Mouse (Mus musculus): ENCODE measurements at regions not wholly inside any gene's neighbourhood (a gene's known extent, or its start where the extent isn't known, plus 50 kb on each side); places are given as distances from the start of the nearest gene placed in this dataset.

GRCm38 (mm10) chr10:21469961-21470360, 92.9 kb downstream of the Aldh8a1 start:
- no peak overlapping the region for H3K27ac ChIP-seq (ENCODE audit: low read depth, low read length)
- ATAC-seq (replicated peaks; ENCODE audit: low FRiP score) (no peak), DNase-seq (ENCODE audit: low spot score) (no peak)
- 33% methylated on average over 1 of the region's 1 CpGs for WGBS
- no peak overlapping the region for H3K4me2 ChIP-seq (ENCODE audit: low read depth, low read length, severe bottlenecking)
- H3K4me3 ChIP-seq (ENCODE audit: low read depth, low read length), result no peak overlapping the region
- H3K9ac ChIP-seq (ENCODE audit: low read length), result no peak overlapping the region
- H3K9me3 ChIP-seq (ENCODE audit: control insufficient read depth, low read length), result no peaks in the 10 kb centered on the region
- H3K27me3 ChIP-seq (ENCODE audit: control insufficient read depth, insufficient read depth, low read length), result no peaks in the 10 kb centered on the region; the same call in 1 of the 2 replicates
- H3K4me1 ChIP-seq (replicated peaks; ENCODE audit: control insufficient read depth, insufficient read depth, low read length), result 0 out of 2 replicates have a peak, but pooled peaks cover 4% of the 10 kb centered on the region
- H3K36me3 ChIP-seq (ENCODE audit: control insufficient read depth, insufficient read depth, low read length), result no peaks in the 10 kb centered on the region

GRCm38 (mm10) chr10:21470589-21470988, 93.5 kb downstream of the Aldh8a1 start:
- ATAC-seq (replicated peaks; ENCODE audit: low FRiP score) (no peak), DNase-seq (ENCODE audit: low spot score) (no peak)
- no peak overlapping the region for H3K4me3 ChIP-seq (ENCODE audit: low read depth, low read length)
- H3K4me1 ChIP-seq (replicated peaks; ENCODE audit: control insufficient read depth, insufficient read depth, low read length), result 0 out of 2 replicates have a peak, but pooled peaks cover 3% of the 10 kb centered on the region
- no peaks in the 10 kb centered on the region; the same call in 1 of the 2 replicates for H3K27me3 ChIP-seq (ENCODE audit: control insufficient read depth, insufficient read depth, low read length)
- H3K9me3 ChIP-seq (ENCODE audit: control insufficient read depth, low read length), result no peaks in the 10 kb centered on the region
- H3K27ac ChIP-seq (ENCODE audit: low read depth, low read length), result no peak overlapping the region
- H3K4me2 ChIP-seq (ENCODE audit: low read depth, low read length, severe bottlenecking), result no peak overlapping the region
- WGBS, result 77% methylated on average over 20 of the region's 20 CpGs
- H3K9ac ChIP-seq (ENCODE audit: low read length), result no peak overlapping the region
- no peaks in the 10 kb centered on the region for H3K36me3 ChIP-seq (ENCODE audit: control insufficient read depth, insufficient read depth, low read length)

- H3K27me3 ChIP-seq (ENCODE audit: control insufficient read depth, insufficient read depth, low read length), result no peaks in the 10 kb centered on the region
- 90% methylated on average over 7 of the region's 7 CpGs for WGBS
- DNase-seq (ENCODE audit: low spot score) (no peak), ATAC-seq (replicated peaks; ENCODE audit: low FRiP score) (no peak)
- no peak overlapping the region for H3K4me3 ChIP-seq (ENCODE audit: low read depth, low read length)
- no peak overlapping the region for H3K9ac ChIP-seq (ENCODE audit: low read length)
- no peaks in the 10 kb centered on the region for H3K9me3 ChIP-seq (ENCODE audit: control insufficient read depth, low read length)
- no peaks in the 10 kb centered on the region for H3K4me1 ChIP-seq (replicated peaks; ENCODE audit: control insufficient read depth, insufficient read depth, low read length)
- H3K27ac ChIP-seq (ENCODE audit: low read depth, low read length), result no peak overlapping the region
- H3K4me2 ChIP-seq (ENCODE audit: low read depth, low read length, severe bottlenecking), result no peak overlapping the region
- H3K36me3 ChIP-seq (ENCODE audit: control insufficient read depth, insufficient read depth, low read length), result no peaks in the 10 kb centered on the region
Observed at GRCm38 (mm10) chr10:21474242-21474641, 97.2 kb downstream of the Aldh8a1 start.

- Histone ChIP-seq H3K27ac (ENCODE audit: low read depth, low read length) (no peak overlapping the region), H3K36me3 (ENCODE audit: control insufficient read depth, insufficient read depth, low read length) (no peaks in the 10 kb centered on the region), H3K4me3 (ENCODE audit: low read depth, low read length) (no peak overlapping the region), H3K4me2 (ENCODE audit: low read depth, low read length, severe bottlenecking) (no peak overlapping the region), H3K4me1 (replicated peaks; ENCODE audit: control insufficient read depth, insufficient read depth, low read length) (no peaks in the 10 kb centered on the region), H3K27me3 (ENCODE audit: control insufficient read depth, insufficient read depth, low read length) (no peaks in the 10 kb centered on the region), H3K9me3 (ENCODE audit: control insufficient read depth, low read length) (no peaks in the 10 kb centered on the region), H3K9ac (ENCODE audit: low read length) (no peak overlapping the region)
- ATAC-seq (replicated peaks; ENCODE audit: low FRiP score), result no peak
- 91% methylated on average over 3 of the region's 3 CpGs for WGBS
- DNase-seq (ENCODE audit: low spot score), result no peak
Observed at GRCm38 (mm10) chr10:21478004-21478403, 100.9 kb downstream of the Aldh8a1 start.

GRCm38 (mm10) chr10:21479403-21479802, 102.3 kb downstream of the Aldh8a1 start:
- DNase-seq (ENCODE audit: low spot score), result no peak
- Histone ChIP-seq H3K9ac (ENCODE audit: low read length) (no peak overlapping the region), H3K27me3 (ENCODE audit: control insufficient read depth, insufficient read depth, low read length) (no peaks in the 10 kb centered on the region), H3K36me3 (ENCODE audit: control insufficient read depth, insufficient read depth, low read length) (no peaks in the 10 kb centered on the region), H3K4me2 (ENCODE audit: low read depth, low read length, severe bottlenecking) (no peak overlapping the region), H3K27ac (ENCODE audit: low read depth, low read length) (no peak overlapping the region), H3K4me3 (ENCODE audit: low read depth, low read length) (no peak overlapping the region), H3K4me1 (replicated peaks; ENCODE audit: control insufficient read depth, insufficient read depth, low read length) (no peaks in the 10 kb centered on the region), H3K9me3 (ENCODE audit: control insufficient read depth, low read length) (no peaks in the 10 kb centered on the region)
- no peak for ATAC-seq (replicated peaks; ENCODE audit: low FRiP score)
- 86% methylated on average over 3 of the region's 3 CpGs for WGBS

- Histone ChIP-seq H3K4me3 (ENCODE audit: low read depth, low read length) (no peak overlapping the region), H3K36me3 (ENCODE audit: control insufficient read depth, insufficient read depth, low read length) (no peaks in the 10 kb centered on the region), H3K27ac (ENCODE audit: low read depth, low read length) (no peak overlapping the region), H3K9me3 (ENCODE audit: control insufficient read depth, low read length) (no peaks in the 10 kb centered on the region), H3K4me1 (replicated peaks; ENCODE audit: control insufficient read depth, insufficient read depth, low read length) (no peaks in the 10 kb centered on the region), H3K27me3 (ENCODE audit: control insufficient read depth, insufficient read depth, low read length) (no peaks in the 10 kb centered on the region), H3K4me2 (ENCODE audit: low read depth, low read length, severe bottlenecking) (no peak overlapping the region), H3K9ac (ENCODE audit: low read length) (no peak overlapping the region)
- ATAC-seq (replicated peaks; ENCODE audit: low FRiP score), result no peak
- 95% methylated on average over 3 of the region's 3 CpGs for WGBS
- DNase-seq (ENCODE audit: low spot score), result no peak
Observed at GRCm38 (mm10) chr10:21481255-21481654, 104.2 kb downstream of the Aldh8a1 start.

GRCm38 (mm10) chr10:21482055-21482454, 105.0 kb downstream of the Aldh8a1 start:
- ATAC-seq (replicated peaks; ENCODE audit: low FRiP score) (no peak), DNase-seq (ENCODE audit: low spot score) (no peak)
- 80% methylated on average over 4 of the region's 4 CpGs for WGBS

GRCm38 (mm10) chr10:21482659-21483058, 105.6 kb downstream of the Aldh8a1 start:
- H3K4me3 ChIP-seq (ENCODE audit: low read depth, low read length), result no peak overlapping the region
- no peak for DNase-seq (ENCODE audit: low spot score)
- ATAC-seq (replicated peaks; ENCODE audit: low FRiP score), result no peak
- WGBS, result 89% methylated on average over 9 of the region's 9 CpGs
- H3K9me3 ChIP-seq (ENCODE audit: control insufficient read depth, low read length), result no peaks in the 10 kb centered on the region
- no peaks in the 10 kb centered on the region for H3K36me3 ChIP-seq (ENCODE audit: control insufficient read depth, insufficient read depth, low read length)
- no peaks in the 10 kb centered on the region for H3K27me3 ChIP-seq (ENCODE audit: control insufficient read depth, insufficient read depth, low read length)
- no peaks in the 10 kb centered on the region for H3K4me1 ChIP-seq (replicated peaks; ENCODE audit: control insufficient read depth, insufficient read depth, low read length)
- H3K27ac ChIP-seq (ENCODE audit: low read depth, low read length), result no peak overlapping the region
- no peak overlapping the region for H3K9ac ChIP-seq (ENCODE audit: low read length)
- no peak overlapping the region for H3K4me2 ChIP-seq (ENCODE audit: low read depth, low read length, severe bottlenecking)

More at GRCm38 (mm10) chr10:21482055-21482454, 105.0 kb downstream of the Aldh8a1 start:
- Histone ChIP-seq H3K36me3 (ENCODE audit: control insufficient read depth, insufficient read depth, low read length) (no peaks in the 10 kb centered on the region), H3K4me2 (ENCODE audit: low read depth, low read length, severe bottlenecking) (no peak overlapping the region), H3K27me3 (ENCODE audit: control insufficient read depth, insufficient read depth, low read length) (no peaks in the 10 kb centered on the region), H3K4me3 (ENCODE audit: low read depth, low read length) (no peak overlapping the region), H3K9me3 (ENCODE audit: control insufficient read depth, low read length) (no peaks in the 10 kb centered on the region), H3K27ac (ENCODE audit: low read depth, low read length) (no peak overlapping the region), H3K4me1 (replicated peaks; ENCODE audit: control insufficient read depth, insufficient read depth, low read length) (no peaks in the 10 kb centered on the region), H3K9ac (ENCODE audit: low read length) (no peak overlapping the region)

- no peak overlapping the region for H3K9ac ChIP-seq (ENCODE audit: low read length)
Observed at GRCm38 (mm10) chr10:21483373-21483772, 106.3 kb downstream of the Aldh8a1 start.

More at GRCm38 (mm10) chr10:21483373-21483772, 106.3 kb downstream of the Aldh8a1 start:
- Histone ChIP-seq H3K4me1 (replicated peaks; ENCODE audit: control insufficient read depth, insufficient read depth, low read length) (no peaks in the 10 kb centered on the region), H3K4me3 (ENCODE audit: low read depth, low read length) (no peak overlapping the region), H3K9me3 (ENCODE audit: control insufficient read depth, low read length) (no peaks in the 10 kb centered on the region), H3K36me3 (ENCODE audit: control insufficient read depth, insufficient read depth, low read length) (no peaks in the 10 kb centered on the region), H3K27me3 (ENCODE audit: control insufficient read depth, insufficient read depth, low read length) (no peaks in the 10 kb centered on the region), H3K27ac (ENCODE audit: low read depth, low read length) (no peak overlapping the region), H3K4me2 (ENCODE audit: low read depth, low read length, severe bottlenecking) (no peak overlapping the region)
- WGBS, result 86% methylated on average over 3 of the region's 3 CpGs
- DNase-seq (ENCODE audit: low spot score) (no peak), ATAC-seq (replicated peaks; ENCODE audit: low FRiP score) (no peak)

All from forebrain, embryonic 11.5 days (tissue).